Mouse (Mus musculus): Measurements from ENCODE around the gene Il15.

GRCm38 (mm10) chr8:82291659-82292058, 111.4 kb downstream of the Il15 start:
- TF ChIP-seq EP300 (IDR thresholded peaks at IDR 0.05; ENCODE audit: low read depth), result no peak
- TF ChIP-seq CTCF (IDR thresholded peaks at IDR 0.05; ENCODE audit: low read depth), result no peak

Measured in liver, embryonic 14.5 days (tissue).